Mouse (Mus musculus): Measurements from ENCODE around the gene Gm21985.

Gm21985 gene

GRCm38 (mm10) chr2:112332051-112332898 is 66.2 kb downstream of the Gm21985 start:
- no peak for DNase-seq (ENCODE audit: low spot score)

DNA sequence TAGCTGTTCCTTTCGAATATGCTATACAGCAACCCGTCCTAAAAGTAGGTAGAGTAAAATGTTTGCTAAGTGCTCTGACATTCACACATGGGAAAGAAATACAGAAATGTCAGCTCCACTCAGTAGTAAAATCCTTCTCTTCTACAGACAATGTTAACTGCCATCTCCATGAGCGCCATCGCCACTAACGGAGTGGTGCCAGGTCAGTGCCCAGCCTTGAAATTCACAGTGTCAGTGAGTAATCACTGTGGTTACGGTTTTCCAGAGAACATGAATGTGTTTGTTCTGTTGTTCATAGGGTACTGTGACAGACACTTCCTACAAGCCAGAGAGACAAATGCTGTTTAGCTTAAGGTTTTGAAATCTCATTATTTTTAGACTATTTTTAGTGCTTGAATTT is 71.1 kb downstream of the Gm21985 start:
- no peak for DNase-seq (ENCODE audit: low spot score)

DNA sequence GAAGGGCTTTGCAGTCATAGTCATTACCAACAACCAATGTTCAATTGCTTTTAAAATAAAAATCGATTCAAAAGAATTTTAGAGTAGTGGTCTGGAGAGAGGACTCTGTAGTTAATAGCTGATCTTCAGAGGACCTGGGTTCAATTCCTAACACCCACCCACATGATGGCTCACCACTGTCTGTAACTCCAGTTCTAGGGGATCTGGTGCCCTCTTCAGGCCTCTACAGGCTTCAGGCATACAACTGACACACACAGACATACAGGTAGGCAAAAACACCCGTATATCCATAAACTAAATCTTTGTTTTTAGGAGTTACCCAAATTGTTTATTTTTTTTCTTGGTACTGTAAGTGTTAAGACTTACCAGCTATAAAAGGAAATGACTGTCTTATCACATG is 73.6 kb downstream of the Gm21985 start:
- DNase-seq (ENCODE audit: low spot score) = peak; percentile 4

GRCm38 (mm10) chr2:112341117-112341516 is 75.0 kb downstream of the Gm21985 start:
- no peak for DNase-seq (ENCODE audit: low spot score)

DNA sequence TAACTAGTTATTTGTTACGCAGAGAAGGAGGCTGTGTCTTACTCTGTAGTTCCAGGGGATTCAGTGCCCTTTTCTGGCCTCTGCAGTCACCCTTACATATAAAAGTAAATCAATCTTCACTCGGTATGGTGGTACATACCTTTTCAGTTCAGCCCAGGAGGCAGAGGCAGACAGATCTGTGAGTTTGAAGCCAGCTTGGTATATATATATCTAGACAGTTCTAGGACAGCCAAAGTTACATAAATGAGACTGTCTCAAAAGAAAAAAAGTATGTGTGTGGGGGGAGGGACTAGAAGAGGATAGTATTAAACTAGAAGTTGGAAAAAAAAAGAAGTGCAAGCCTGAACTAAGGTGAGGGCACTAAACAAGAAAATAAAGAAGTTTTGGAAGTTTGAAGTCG is 82.1 kb downstream of the Gm21985 start:
- DNase-seq (ENCODE audit: low spot score) = no peak

- DNase-seq (ENCODE audit: low spot score) = no peak
Measured at GRCm38 (mm10) chr2:112353685-112354455, 87.8 kb downstream of the Gm21985 start.

DNA sequence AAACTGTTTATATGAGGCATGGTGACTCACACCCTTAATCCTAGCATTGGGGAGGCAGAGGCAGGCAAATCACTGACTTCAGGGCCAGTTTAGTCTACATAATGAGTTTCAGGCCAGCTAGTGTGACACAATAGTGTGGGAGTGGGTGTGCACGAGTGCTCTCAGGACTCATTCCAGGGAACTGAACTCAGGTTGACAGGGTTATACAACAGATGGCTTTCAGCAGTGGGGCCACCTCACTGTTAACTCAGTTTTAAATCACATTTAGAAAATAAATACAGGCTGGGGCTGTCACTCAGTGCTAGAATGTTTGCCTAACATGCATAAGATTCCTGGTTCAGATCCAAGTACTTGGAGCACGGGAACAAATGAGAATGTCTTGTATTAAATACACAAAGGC is 93.5 kb downstream of the Gm21985 start:
- no peak for DNase-seq (ENCODE audit: low spot score)

- no peak for DNase-seq (ENCODE audit: low spot score)
Measured at GRCm38 (mm10) chr2:112360012-112360780, 94.1 kb downstream of the Gm21985 start.

- no peak for DNase-seq (ENCODE audit: low spot score)
Measured at GRCm38 (mm10) chr2:112360781-112361169, 94.7 kb downstream of the Gm21985 start.

GRCm38 (mm10) chr2:112367222-112367621 is 101.1 kb downstream of the Gm21985 start:
- peak; percentile 25 for DNase-seq (ENCODE audit: low spot score)

DNA sequence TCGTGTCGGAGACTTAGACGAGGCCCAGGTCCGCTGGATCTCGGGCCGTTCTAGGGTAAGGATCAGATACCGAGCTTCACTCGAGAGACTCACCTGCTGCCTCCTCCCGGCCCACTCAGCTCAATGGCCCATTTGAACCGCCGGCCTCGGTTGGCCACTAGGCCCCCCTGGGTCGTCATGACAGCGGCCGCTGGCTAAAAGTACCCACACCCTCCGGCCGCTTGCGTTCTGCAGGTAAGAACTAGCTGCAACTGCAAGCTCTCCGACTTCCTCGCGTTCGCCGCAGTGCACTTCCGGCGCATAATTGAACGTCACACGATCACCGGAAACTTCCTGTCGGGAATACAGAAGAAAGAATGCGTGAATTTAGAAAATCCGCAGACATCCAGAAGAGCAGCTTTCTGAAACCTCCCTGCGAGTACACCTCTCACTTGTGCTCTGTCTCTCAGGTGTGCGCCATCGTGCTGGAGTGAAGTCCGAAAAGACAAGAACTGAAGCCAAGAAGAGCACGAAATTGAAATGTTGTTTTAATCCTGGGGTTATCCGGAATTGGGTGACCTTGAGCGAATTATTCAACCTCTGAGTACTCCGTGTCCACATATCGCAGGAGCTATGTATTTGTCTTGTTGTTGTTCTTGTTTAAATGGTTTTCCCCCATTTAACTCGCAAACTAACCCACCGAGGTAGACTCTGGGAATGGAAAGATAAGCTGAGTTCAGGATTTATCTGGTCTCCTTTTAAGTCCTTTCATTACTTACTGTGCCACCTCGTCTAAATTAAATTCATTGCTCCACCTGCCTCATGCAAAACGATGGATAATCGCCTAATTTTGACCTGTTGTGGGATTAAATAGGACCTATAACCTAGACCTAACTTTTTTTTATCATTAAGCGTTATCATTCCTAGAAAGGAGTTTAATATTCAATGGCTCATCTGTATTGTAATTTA is 101.9 kb downstream of the Gm21985 start, which contains the start of gene Emc4:
Gene Emc4 (minus strand): TSS at position 302 of the 948 bp plus-strand sequence.
- DNase-seq (ENCODE audit: low spot score) = peak; percentile 91

DNA sequence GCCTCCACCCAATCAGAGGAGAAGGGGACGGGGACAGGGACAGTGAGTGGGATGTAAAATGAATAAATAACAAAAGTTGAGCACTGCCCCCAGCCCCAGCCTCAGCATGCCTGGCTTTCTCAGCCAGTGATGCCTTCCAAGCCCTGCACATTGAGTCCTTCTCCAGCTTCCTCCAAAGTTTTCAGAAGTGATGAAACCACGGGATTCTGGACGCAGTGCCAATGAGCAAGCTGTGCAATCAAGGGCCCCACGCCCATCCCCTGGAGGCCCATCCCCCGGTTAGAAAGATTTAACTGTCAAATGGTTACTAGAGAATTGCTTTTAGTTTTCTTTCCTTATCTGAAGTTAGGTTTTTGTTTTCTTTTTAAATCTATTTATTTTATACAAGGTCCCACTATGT is 103.8 kb downstream of the Gm21985 start:
- no peak for DNase-seq (ENCODE audit: low spot score)

GRCm38 (mm10) chr2:112373141-112373540 is 107.0 kb downstream of the Gm21985 start:
- no peak for DNase-seq (ENCODE audit: low spot score)

DNA sequence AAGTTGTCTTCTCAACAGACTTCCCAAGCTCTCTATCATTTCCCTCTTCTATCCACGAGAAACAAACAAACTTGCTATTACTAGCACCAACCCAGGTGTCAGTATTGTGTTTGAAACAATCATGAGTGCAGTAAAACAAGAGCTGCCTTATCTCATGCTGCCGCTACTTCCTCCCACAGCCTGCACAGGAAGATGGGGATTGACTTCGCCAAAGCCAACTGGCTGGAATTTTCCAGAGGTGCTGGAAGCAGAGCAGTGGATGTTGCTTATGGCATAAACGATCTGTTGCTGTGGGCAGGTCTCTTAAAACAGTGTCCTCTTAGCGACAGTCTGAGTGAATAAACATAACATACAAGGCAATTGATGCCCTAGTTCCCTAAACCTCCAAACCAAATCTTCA is 108.5 kb downstream of the Gm21985 start:
- no peak for DNase-seq (ENCODE audit: low spot score)

- DNase-seq (ENCODE audit: low spot score) = peak; percentile 97
Measured at GRCm38 (mm10) chr2:112378973-112379898, 113.1 kb downstream of the Gm21985 start, which contains the start of gene Katnbl1. TSS of gene Katnbl1 (plus strand) at chr2:112379211.

DNA sequence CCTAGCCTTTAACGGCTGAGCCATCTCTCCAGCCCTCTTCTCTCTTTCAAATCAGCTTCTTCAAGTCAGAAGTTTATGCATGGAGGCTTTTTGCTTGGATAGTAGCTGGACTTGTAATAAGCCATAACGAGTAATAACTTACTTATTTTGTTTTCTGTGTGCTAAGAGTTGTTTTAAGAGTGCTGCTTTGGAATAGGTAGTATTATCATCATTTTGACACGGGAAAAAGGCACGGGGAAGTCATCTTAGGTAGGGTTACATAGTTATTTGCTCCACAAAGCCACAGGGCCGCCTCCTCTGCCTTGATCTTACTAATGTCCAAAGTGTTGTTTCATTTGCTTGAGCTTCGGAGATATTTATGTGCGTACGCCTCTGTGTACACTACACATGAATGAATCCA is 114.0 kb downstream of the Gm21985 start:
- peak; percentile 9 for DNase-seq (ENCODE audit: low spot score)

DNA sequence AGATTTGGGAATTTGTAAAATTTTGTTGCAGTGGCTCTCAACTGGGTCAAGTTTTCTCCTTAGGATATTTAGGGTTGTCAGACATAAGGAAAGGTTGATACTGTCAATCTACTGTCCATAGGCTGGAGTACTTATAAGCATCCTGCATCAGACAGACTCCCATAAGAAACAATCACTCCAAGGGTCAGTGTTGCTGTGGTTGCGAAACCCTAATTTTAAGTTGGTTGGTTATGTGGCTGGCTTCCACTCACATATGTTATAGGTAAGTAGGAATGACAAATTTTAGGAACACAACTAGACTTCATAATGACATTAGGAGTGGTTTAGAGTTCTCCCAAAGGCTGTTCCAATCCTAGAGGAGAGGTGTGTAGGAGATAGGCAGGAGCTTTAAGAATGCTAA is 115.1 kb downstream of the Gm21985 start:
- DNase-seq (ENCODE audit: low spot score) = no peak

GRCm38 (mm10) chr2:112390843-112391242 is 124.7 kb downstream of the Gm21985 start:
- no peak for DNase-seq (ENCODE audit: low spot score)

- DNase-seq (ENCODE audit: low spot score) = no peak
Measured at GRCm38 (mm10) chr2:112391346-112392000, 125.4 kb downstream of the Gm21985 start.

Data from retina, embryonic 14.5 days (tissue).